Mouse (Mus musculus): ENCODE data around the gene Gm17455. TPM values are rescaled to one million over a fixed set of nuclear protein-coding genes. Genes with fewer than 3 reads are reported as not detected.
A peak's percentile ranks its signal among the peaks of the same experiment; 100 is the strongest.

The Gm17455 gene
- polyA plus RNA-seq, 1 experiment from 2014 or later: 0.96 TPM

DNA sequence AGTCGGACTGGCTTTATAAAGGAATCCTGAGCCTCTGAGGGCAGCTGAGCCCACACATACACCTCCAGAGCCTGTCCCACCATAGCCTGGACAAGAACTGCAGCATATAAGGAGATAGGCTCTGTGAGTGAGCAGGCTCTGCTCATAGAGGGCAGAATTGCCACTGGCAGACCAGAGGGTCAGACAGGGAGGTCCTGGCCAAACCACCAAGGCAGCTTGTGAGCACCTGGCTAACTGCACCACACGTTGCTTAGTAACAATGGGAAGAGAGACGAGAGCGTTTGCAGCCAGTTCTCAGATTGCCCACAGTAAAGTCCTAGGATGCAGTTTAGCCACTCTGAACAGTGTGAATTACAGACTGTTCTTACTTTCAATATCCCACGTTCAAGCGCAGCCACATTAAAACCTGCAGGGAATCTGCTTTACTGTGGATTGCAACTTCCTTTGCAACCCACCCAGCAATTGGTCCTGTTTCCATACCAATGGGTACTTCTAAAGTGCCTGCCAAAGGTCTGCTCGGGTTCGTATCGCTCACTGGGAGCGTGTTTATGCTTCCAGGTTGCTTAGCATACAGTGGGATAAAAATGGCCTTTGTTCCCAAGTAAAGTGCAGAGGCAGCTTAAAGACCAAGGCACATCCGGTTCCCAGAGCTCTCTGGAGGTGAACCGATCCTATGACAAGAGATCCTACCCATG lies 37.8 kb upstream of the Gm17455 start:
- H3K27me3 ChIP-seq (replicated peaks; ENCODE audit: low read depth, poor library complexity, severe bottlenecking): no peaks in the 10 kb centered on the region
- 0 out of 2 replicates have a peak overlapping the region, but pooled peaks have one; percentile 44 for H3K27ac ChIP-seq (replicated peaks)
- DNase-seq (ENCODE audit: low spot score): no peak
- no peaks in the 10 kb centered on the region for H3K36me3 ChIP-seq (replicated peaks)
- H3K4me1 ChIP-seq: peaks cover 49% of the 10 kb centered on the region
- no peaks in the 10 kb centered on the region for H3K9me3 ChIP-seq
- 61% methylated on average over 12 of the region's 12 CpGs for WGBS
- H3K4me3 ChIP-seq: no peak overlapping the region

DNA sequence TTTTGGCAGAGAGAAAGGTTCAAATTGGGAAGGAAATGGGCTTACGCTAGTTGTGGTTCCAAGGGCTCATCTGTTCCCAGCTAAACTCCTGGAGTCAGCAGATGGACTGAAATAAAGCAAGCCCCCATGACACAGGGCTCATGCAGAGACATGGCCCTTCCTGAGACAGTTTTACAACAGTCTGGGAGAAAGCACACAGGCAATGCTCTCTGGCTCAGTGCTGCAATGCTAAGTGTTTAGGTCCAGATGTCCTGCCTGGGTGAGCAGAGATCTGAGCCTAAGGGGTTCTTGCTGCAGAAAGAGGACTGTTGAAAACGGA lies 37.3 kb upstream of the Gm17455 start:
- 52% methylated on average over 2 of the region's 2 CpGs for WGBS
- Histone ChIP-seq H3K9me3 (no peaks in the 10 kb centered on the region), H3K36me3 (replicated peaks) (no peaks in the 10 kb centered on the region), H3K4me3 (no peak overlapping the region), H3K27ac (replicated peaks) (no peak overlapping the region), H3K4me1 (peaks cover 46% of the 10 kb centered on the region), H3K27me3 (replicated peaks; ENCODE audit: low read depth, poor library complexity, severe bottlenecking) (no peaks in the 10 kb centered on the region)
- no peak for DNase-seq (ENCODE audit: low spot score)

DNA sequence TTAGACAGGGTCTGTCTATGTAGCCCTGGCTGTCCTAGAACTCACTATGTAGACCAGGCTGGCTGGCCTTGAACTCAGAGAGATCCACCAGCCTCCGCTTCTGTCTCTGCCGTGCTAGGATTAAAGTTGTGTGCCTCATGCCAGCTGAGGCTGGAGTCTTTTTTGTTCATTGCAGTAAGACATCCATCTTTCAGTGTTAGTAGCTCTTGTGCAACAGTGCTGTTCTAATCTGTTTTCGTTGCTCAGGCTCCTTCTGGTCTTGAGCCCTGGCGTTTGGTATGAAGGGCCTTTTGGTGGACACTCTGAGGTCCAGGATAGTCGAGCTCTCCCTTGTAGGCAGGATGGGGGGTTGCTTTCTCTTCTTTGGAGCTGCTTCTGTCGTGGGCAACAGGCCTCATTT lies 36.1 kb upstream of the Gm17455 start:
- Histone ChIP-seq H3K27ac (replicated peaks) (no peak overlapping the region), H3K36me3 (replicated peaks) (no peaks in the 10 kb centered on the region), H3K4me1 (peaks cover 39% of the 10 kb centered on the region), H3K27me3 (replicated peaks; ENCODE audit: low read depth, poor library complexity, severe bottlenecking) (no peaks in the 10 kb centered on the region), H3K4me3 (no peak overlapping the region), H3K9me3 (no peaks in the 10 kb centered on the region)
- 72% methylated on average over 6 of the region's 6 CpGs for WGBS
- DNase-seq (ENCODE audit: low spot score): no peak

DNA sequence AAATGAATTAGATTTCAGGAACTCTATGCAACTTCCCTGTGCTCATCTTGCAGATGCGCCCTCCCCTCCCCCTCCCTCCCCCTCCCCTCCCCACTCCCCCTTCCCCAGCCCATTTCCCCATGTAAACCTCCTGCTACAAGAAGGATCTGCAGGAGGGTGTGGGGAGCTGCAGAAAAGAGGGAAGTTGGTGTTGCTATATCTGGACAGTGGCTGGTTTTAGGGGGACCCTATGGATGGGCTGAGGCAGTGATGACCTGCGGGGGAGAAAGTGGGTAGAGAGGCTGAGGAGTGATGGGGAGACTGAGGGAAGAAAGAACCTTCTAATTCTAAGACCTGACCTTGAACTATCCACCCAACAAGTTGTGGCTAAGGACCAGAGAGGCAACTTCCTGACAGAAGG lies 32.4 kb upstream of the Gm17455 start:
- H3K4me3 ChIP-seq: no peak overlapping the region
- WGBS: 74% methylated on average over 2 of the region's 2 CpGs
- H3K9me3 ChIP-seq: no peaks in the 10 kb centered on the region
- DNase-seq (ENCODE audit: low spot score): no peak
- no peaks in the 10 kb centered on the region for H3K36me3 ChIP-seq (replicated peaks)
- H3K4me1 ChIP-seq: peaks cover 34% of the 10 kb centered on the region
- H3K27ac ChIP-seq (replicated peaks): no peak overlapping the region
- no peaks in the 10 kb centered on the region for H3K27me3 ChIP-seq (replicated peaks; ENCODE audit: low read depth, poor library complexity, severe bottlenecking)

DNA sequence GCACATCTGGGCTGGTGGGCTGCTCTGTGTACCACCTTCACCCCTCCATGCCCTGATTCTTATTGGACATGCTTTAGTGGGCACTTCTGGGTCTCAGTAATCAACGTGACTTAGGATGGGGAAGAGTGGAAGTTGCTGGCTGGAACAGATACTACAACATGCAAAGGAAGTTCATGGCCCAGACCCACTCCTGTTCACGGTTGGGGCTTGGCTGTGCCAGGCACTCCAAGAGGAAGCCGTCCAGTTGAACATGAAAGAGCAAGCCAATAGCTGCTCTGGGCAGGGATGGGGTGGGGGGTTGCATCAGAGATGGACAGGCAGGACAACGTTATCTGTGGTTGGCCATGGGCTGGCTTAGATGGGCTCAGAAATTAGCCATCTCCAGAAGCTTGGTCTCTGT lies 31.6 kb upstream of the Gm17455 start:
- no peaks in the 10 kb centered on the region for H3K36me3 ChIP-seq (replicated peaks)
- H3K9me3 ChIP-seq: no peaks in the 10 kb centered on the region
- H3K27me3 ChIP-seq (replicated peaks; ENCODE audit: low read depth, poor library complexity, severe bottlenecking): no peaks in the 10 kb centered on the region
- DNase-seq (ENCODE audit: low spot score): no peak
- no peak overlapping the region for H3K27ac ChIP-seq (replicated peaks)
- WGBS: 78% methylated on average over 4 of the region's 4 CpGs
- H3K4me3 ChIP-seq: no peak overlapping the region
- peaks cover 32% of the 10 kb centered on the region for H3K4me1 ChIP-seq

DNA sequence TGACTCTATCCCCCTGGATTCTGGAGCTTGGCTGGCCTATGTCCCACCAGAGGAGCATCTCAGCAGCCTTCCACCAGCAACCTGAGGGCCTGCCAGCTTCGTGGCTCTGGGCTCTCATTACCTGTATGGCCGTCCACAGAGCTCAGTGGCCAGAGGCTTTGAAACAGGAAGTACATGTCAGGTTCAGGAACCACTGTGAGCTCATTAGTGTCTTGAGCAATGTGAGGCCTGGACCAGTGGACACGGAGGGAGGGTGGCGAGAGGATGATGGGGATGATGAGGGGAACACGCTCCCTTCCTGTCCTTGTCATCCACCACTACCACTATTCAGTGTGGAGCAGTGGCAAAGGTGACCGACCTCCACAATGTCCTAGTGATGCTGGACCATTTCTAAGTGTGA lies 30.1 kb upstream of the Gm17455 start:
- H3K27ac ChIP-seq (replicated peaks): no peak overlapping the region
- WGBS: 85% methylated on average over 6 of the region's 6 CpGs
- H3K27me3 ChIP-seq (replicated peaks; ENCODE audit: low read depth, poor library complexity, severe bottlenecking): no peaks in the 10 kb centered on the region
- H3K4me1 ChIP-seq: peaks cover 37% of the 10 kb centered on the region
- no peak overlapping the region for H3K4me3 ChIP-seq
- DNase-seq (ENCODE audit: low spot score): no peak
- no peaks in the 10 kb centered on the region for H3K9me3 ChIP-seq
- no peaks in the 10 kb centered on the region for H3K36me3 ChIP-seq (replicated peaks)

DNA sequence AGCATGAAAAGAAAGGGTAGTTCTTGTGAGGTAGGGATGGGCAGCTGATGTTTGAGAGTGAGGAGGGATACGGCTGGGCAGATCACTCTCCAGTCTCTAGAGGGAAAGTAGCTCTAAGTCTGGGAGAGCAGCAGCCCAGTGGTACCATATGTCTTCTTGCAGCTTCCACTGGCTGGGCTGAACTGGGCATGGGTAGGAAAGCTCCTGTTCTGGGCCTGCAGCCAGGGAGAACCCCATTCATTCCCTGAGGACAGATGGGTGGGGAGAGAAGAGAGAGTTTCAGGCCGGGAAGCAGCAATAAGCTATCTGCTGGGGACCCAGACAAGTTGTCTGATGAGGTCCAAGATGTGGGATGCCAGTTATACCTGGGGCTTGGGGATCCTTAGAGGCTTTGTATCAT lies 29.4 kb upstream of the Gm17455 start:
- Histone ChIP-seq H3K4me3 (no peak overlapping the region), H3K4me1 (peaks cover 36% of the 10 kb centered on the region), H3K9me3 (no peaks in the 10 kb centered on the region), H3K27ac (replicated peaks) (0 out of 2 replicates have a peak overlapping the region, but pooled peaks have one; percentile 12), H3K36me3 (replicated peaks) (no peaks in the 10 kb centered on the region), H3K27me3 (replicated peaks; ENCODE audit: low read depth, poor library complexity, severe bottlenecking) (no peaks in the 10 kb centered on the region)
- no peak for DNase-seq (ENCODE audit: low spot score)
- 82% methylated on average over 2 of the region's 2 CpGs for WGBS

DNA sequence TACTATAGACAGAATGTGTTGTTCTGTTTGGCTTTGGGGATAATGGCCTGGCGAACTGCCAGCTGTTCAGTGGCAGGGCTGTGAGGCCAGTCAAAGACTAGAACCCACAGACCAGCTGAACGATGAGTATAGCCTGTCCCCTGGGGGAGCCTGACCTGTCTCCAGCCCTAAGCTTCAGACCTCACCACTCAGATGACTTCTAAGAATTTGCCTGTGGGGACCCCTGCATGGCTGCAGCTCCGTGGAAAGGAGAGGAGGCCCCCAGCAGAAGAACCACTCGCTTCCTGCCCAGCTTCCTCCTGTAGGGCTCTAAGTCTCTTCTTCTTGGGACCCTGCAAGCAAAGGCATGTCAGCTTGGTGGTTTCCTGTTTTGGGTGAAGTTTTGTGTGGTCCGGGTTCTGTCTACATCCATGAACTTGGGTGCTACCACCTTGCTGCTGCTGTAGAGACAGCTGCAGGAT lies 28.9 kb upstream of the Gm17455 start:
- Histone ChIP-seq H3K9me3 (no peaks in the 10 kb centered on the region), H3K27me3 (replicated peaks; ENCODE audit: low read depth, poor library complexity, severe bottlenecking) (no peaks in the 10 kb centered on the region), H3K4me3 (no peak overlapping the region), H3K27ac (replicated peaks) (0 out of 2 replicates have a peak overlapping the region, but pooled peaks have one; percentile 0), H3K36me3 (replicated peaks) (no peaks in the 10 kb centered on the region), H3K4me1 (peaks cover 36% of the 10 kb centered on the region)
- no peak for DNase-seq (ENCODE audit: low spot score)
- WGBS: 81% methylated on average over 5 of the region's 5 CpGs

DNA sequence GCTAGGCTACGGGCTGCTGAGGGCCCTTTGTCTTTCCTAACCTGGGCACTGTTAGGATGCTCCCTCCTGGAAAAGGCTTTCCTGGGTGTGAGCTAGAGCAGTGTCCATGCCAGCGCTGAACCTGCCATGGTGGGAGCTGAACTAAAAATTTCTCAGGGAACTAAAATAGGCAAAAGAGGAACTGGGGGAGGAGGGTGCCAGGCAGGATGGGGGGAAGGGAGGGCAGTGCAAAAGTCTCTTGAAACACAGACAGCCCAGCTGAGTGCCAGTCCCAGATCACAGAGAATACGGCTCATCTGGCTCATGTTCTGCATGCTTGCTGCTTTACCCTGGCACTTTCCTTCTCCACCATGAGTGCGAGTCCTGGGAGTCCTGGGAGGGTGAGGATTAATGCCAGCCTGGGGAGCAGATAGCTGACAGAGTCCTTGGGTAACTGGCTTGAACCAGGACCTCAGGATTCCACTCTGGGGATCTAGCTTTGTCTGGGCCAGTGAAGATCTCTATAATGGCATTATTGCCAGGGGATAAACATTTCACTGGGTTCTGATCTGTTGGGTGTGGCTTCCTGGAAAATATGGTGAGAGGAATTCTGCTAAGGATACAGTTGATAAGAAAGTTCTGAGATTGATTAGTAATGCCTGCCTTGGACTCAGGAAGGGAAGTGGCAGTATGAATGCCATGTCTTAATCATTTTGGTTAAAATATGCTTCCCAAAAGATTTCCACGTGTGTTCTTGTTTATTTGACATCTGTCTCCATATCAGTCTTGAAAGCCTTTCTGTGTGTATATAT lies 27.7 kb upstream of the Gm17455 start:
- WGBS: 82% methylated on average over 5 of the region's 5 CpGs
- H3K4me3 ChIP-seq: no peak overlapping the region
- no peaks in the 10 kb centered on the region for H3K36me3 ChIP-seq (replicated peaks)
- no peak overlapping the region; the same call in 1 of the 2 replicates for H3K27ac ChIP-seq (replicated peaks)
- H3K9me3 ChIP-seq: no peaks in the 10 kb centered on the region
- H3K4me1 ChIP-seq: peaks cover 41% of the 10 kb centered on the region
- DNase-seq (ENCODE audit: low spot score): no peak
- no peaks in the 10 kb centered on the region for H3K27me3 ChIP-seq (replicated peaks; ENCODE audit: low read depth, poor library complexity, severe bottlenecking)

DNA sequence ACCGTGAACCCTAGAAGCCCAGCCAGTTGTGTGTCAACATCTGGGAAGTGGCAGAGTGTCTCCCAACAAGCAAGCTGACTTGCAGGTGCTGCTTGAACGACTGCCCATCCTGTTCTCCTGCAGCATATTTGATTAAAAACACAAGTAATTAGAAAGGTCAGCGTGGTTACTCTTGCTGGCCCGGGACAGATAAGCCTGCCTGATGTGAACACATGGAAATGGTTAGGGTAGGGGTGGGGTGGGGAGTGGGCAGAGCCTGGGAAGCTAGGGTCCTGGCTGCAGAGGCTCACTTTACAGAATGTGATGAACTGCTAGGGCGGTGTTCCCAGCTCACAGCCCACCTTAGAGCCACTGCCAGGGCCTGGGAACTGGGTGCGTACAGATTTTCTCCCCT lies 26.0 kb upstream of the Gm17455 start:
- Histone ChIP-seq H3K27me3 (replicated peaks; ENCODE audit: low read depth, poor library complexity, severe bottlenecking) (no peaks in the 10 kb centered on the region), H3K4me1 (peaks cover 41% of the 10 kb centered on the region), H3K4me3 (no peak overlapping the region), H3K36me3 (replicated peaks) (no peaks in the 10 kb centered on the region), H3K27ac (replicated peaks) (peak overlapping the region; percentile 77), H3K9me3 (no peaks in the 10 kb centered on the region)
- 30% methylated on average over 6 of the region's 6 CpGs for WGBS
- DNase-seq (ENCODE audit: low spot score): peak; percentile 75

DNA sequence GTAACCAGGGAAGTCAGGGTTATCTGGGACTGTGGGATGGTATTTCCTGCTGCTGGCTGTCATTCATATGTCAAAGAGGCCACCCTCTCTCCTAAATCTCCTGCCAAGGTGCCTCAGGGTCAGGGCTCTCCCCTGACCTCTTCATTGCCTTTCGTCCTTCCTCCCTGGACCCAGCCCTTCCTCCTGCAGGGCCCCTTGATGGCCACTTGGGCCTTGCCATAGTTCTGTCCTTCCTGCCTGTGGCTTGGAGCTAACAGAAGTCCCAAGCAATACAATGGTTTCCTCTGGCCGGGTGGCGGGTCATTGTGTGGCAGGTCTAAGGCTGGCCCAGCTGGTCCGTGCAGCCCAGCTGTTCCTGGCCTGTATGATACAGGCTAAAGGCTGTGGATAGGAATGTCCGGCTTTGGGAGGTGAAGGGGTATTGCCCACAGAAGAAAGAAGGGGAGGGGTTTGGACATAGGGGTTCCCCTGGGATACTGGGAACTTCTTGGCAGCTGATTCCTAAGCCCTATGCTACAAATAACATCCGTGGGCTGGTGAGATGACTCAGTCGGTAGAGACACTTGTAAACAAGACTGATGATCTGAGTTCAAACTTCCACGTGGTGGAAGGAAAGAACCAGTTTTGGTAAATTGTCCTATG lies 25.5 kb upstream of the Gm17455 start:
- Histone ChIP-seq H3K36me3 (replicated peaks) (no peaks in the 10 kb centered on the region), H3K9me3 (no peaks in the 10 kb centered on the region), H3K27me3 (replicated peaks; ENCODE audit: low read depth, poor library complexity, severe bottlenecking) (no peaks in the 10 kb centered on the region), H3K27ac (replicated peaks) (peak overlapping the region; percentile 77), H3K4me3 (no peak overlapping the region), H3K4me1 (peaks cover 41% of the 10 kb centered on the region)
- WGBS: 39% methylated on average over 8 of the region's 8 CpGs
- peak; percentile 46 for DNase-seq (ENCODE audit: low spot score)

DNA sequence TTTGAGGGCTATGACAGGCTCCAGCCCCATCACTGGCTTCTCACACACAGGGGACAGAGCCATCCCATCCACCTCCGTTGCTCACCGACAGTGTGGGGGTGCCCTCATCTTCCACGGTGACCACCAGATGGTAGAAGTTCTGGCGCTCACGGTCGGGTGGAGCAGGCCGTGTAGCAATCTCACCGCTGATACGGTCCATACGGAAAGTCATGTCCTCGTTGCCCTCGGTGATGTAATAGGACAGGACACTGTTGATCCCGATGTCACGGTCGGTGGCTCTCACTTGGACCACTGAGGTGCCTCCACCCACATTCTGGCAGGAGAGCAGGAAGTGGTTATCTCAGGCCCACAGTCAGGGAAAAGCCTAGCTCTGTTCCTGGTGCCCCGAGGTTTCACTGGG lies 22.8 kb upstream of the Gm17455 start:
- Histone ChIP-seq H3K36me3 (replicated peaks) (no peaks in the 10 kb centered on the region), H3K4me1 (peaks cover 47% of the 10 kb centered on the region), H3K27me3 (replicated peaks; ENCODE audit: low read depth, poor library complexity, severe bottlenecking) (no peaks in the 10 kb centered on the region), H3K4me3 (no peak overlapping the region), H3K9me3 (no peaks in the 10 kb centered on the region), H3K27ac (replicated peaks) (no peak overlapping the region)
- WGBS: 91% methylated on average over 16 of the region's 16 CpGs
- DNase-seq (ENCODE audit: low spot score): no peak

Data from embryonic facial prominence, embryonic 10.5 days (tissue).